Comparison of ENCODE assay signal across 16 mouse cellular contexts in genomic region chrX:151509906-151510305, GRCm38 (mm10).
"Had no signal": no experiment of that assay in that cellular context is flagged by ENCODE, and none has a peak within 500 bp of the region (broad histone marks: within the 10 kb centered on the region; RNA-seq: fewer than 3 reads in every experiment).

No protein-coding gene starts in this region.

- H3K4me3 ChIP-seq: neural tube, embryonic 13.5 days; neural tube, embryonic 15.5 days; stomach, embryonic 15.5 days had no signal

- H3K27ac ChIP-seq: neural tube, embryonic 13.5 days; neural tube, embryonic 15.5 days; stomach, embryonic 15.5 days; stomach, postnatal 0 days had no signal

- H3K27me3 ChIP-seq: neural tube, embryonic 13.5 days; stomach, embryonic 15.5 days had no signal

- H3K9ac ChIP-seq: neural tube, embryonic 13.5 days; neural tube, embryonic 15.5 days; stomach, embryonic 15.5 days had no signal

- H3K4me2 ChIP-seq: neural tube, embryonic 13.5 days; neural tube, embryonic 15.5 days; stomach, embryonic 15.5 days had no signal

- H3K4me1 ChIP-seq: neural tube, embryonic 13.5 days; neural tube, embryonic 15.5 days; stomach, embryonic 15.5 days had no signal

- H3K36me3 ChIP-seq: neural tube, embryonic 13.5 days; neural tube, embryonic 15.5 days; stomach, embryonic 15.5 days had no signal

- H3K9me3 ChIP-seq: neural tube, embryonic 13.5 days; neural tube, embryonic 15.5 days; stomach, embryonic 15.5 days had no signal

- DNase-seq: retina, postnatal 1 day; right cerebral cortex, adult 18-20 months; right cerebral cortex, postnatal 14 days; right cerebral cortex, postnatal 25 days; right cerebral cortex, postnatal 4 days; spleen, adult 18-20 months; thymus, adult 18-20 months; thymus, adult 2 months; thymus, postnatal 14 days; thymus, postnatal 25 days; thymus, postnatal 36 days; thymus, postnatal 4 days had no signal
